Comparison of ENCODE assay signal across 8 mouse cellular contexts in genomic region chr5:115186371-115187073, GRCm38 (mm10). TPM values are rescaled to one million over a fixed set of nuclear protein-coding genes. Genes with fewer than 3 reads are reported as not detected.
DNase-seq lines count a peak whose midpoint lies in the region; ATAC-seq and TF ChIP-seq lines count a peak whose summit lies in the region.

No protein-coding gene starts in this region.

- dilution Hi-C loops in CH12.LX (cut with MboI; ENCODE audit: extremely low pct_ligation_motif_present, extremely low pct_unique_long_range_greater_than_20kb, low sequenced_read_pairs): no loop called here

- no peaks in the 10 kb centered on the region for H3K36me3 ChIP-seq in heart, embryonic 12.5 days
- H3K36me3 ChIP-seq in CH12.LX (replicated peaks in 1 of 2; ENCODE audit: control insufficient read depth in 1 of 2, insufficient read depth in 1 of 2, low read length in 1 of 2): no peaks in the 10 kb centered on the region
- H3K36me3 ChIP-seq in embryonic facial prominence, embryonic 11.5 days (replicated peaks; ENCODE audit: control insufficient read depth, insufficient read depth, low read depth, low read length): no peaks in the 10 kb centered on the region
- H3K36me3 ChIP-seq in intestine, embryonic 14.5 days (ENCODE audit: control insufficient read depth, insufficient read depth, low read length): no peaks in the 10 kb centered on the region
- H3K36me3 ChIP-seq in neural tube, embryonic 12.5 days: no peaks in the 10 kb centered on the region

- no peak; the same call in 1 of the 2 replicates for TF ChIP-seq EP300 in CH12.LX (IDR thresholded peaks at IDR 0.05; ENCODE audit: low read length)

- in situ Hi-C loops in CH12.LX (cut with MboI; ENCODE audit: low pct_ligation_motif_present, low pct_unique_long_range_greater_than_20kb, low sequenced_read_pairs): no loop called here

- peaks cover 57% of the 10 kb centered on the region for H3K4me1 ChIP-seq in heart, embryonic 12.5 days (replicated peaks)
- peaks cover 10 to 31% of the 10 kb centered on the region in 2 experiments for H3K4me1 ChIP-seq in CH12.LX (ENCODE audit: control insufficient read depth in 1 of 2, insufficient read depth in 2 of 2)
- no peaks in the 10 kb centered on the region for H3K4me1 ChIP-seq in embryonic facial prominence, embryonic 11.5 days (ENCODE audit: control insufficient read depth, insufficient read depth, low read length)
- H3K4me1 ChIP-seq in intestine, embryonic 14.5 days (replicated peaks; ENCODE audit: control insufficient read depth, insufficient read depth, low read length): peaks cover 19% of the 10 kb centered on the region
- H3K4me1 ChIP-seq in neural tube, embryonic 12.5 days: peaks cover 43% of the 10 kb centered on the region

- H3K9me3 ChIP-seq in heart, embryonic 12.5 days (replicated peaks): no peaks in the 10 kb centered on the region
- peaks cover 3% of the 10 kb centered on the region for H3K9me3 ChIP-seq in CH12.LX (replicated peaks; ENCODE audit: low read length)
- H3K9me3 ChIP-seq in embryonic facial prominence, embryonic 11.5 days (replicated peaks; ENCODE audit: control insufficient read depth, low read length): no peaks in the 10 kb centered on the region
- no peaks in the 10 kb centered on the region for H3K9me3 ChIP-seq in intestine, embryonic 14.5 days (ENCODE audit: control insufficient read depth, low read length)
- no peaks in the 10 kb centered on the region for H3K9me3 ChIP-seq in neural tube, embryonic 12.5 days

- ATAC-seq in heart, embryonic 12.5 days (ENCODE audit: insufficient number of reproducible peaks, low FRiP score): no peak
- no peak for ATAC-seq in embryonic facial prominence, embryonic 11.5 days (replicated peaks; ENCODE audit: insufficient number of reproducible peaks, low FRiP score, low TSS enrichment, low read depth)
- ATAC-seq in intestine, embryonic 14.5 days (replicated peaks; ENCODE audit: low FRiP score, low TSS enrichment, low read depth): no peak
- ATAC-seq in neural tube, embryonic 12.5 days (ENCODE audit: low FRiP score, low read depth): peak; percentile 67
- ATAC-seq in megakaryocyte progenitor cell, adult 5-6 weeks (replicated peaks; ENCODE audit: poor library complexity): no peak

- peak overlapping the region; percentile 55 for H3K4me2 ChIP-seq in heart, embryonic 12.5 days
- peak overlapping the region; percentile 80 for H3K4me2 ChIP-seq in CH12.LX (ENCODE audit: insufficient read depth, low read depth, poor library complexity, severe bottlenecking)
- peak overlapping the region; percentile 3; the same call in 1 of the 2 replicates for H3K4me2 ChIP-seq in embryonic facial prominence, embryonic 11.5 days (ENCODE audit: low read depth, low read length)
- H3K4me2 ChIP-seq in intestine, embryonic 14.5 days (ENCODE audit: low read length): peak overlapping the region; percentile 31; the same call in 1 of the 2 replicates
- H3K4me2 ChIP-seq in neural tube, embryonic 12.5 days (replicated peaks): peak overlapping the region; percentile 41

- WGBS in heart, embryonic 12.5 days: 37% methylated on average over 17 of the region's 17 CpGs
- 43% methylated on average over 17 of the region's 17 CpGs for WGBS in embryonic facial prominence, embryonic 11.5 days
- WGBS in intestine, embryonic 14.5 days: 42% methylated on average over 17 of the region's 17 CpGs
- 39% methylated on average over 17 of the region's 17 CpGs for WGBS in neural tube, embryonic 12.5 days

- H3K79me2 ChIP-seq in CH12.LX (replicated peaks; ENCODE audit: control insufficient read depth, extremely low read depth, insufficient read depth, poor library complexity, severe bottlenecking): no peaks in the 10 kb centered on the region

- peak overlapping the region; percentile 11; the same call in 1 of the 2 replicates for H3K4me3 ChIP-seq in heart, embryonic 12.5 days
- H3K4me3 ChIP-seq in CH12.LX (replicated peaks in 1 of 3; ENCODE audit: low read depth in 2 of 3, low read length in 2 of 3, poor library complexity in 1 of 3): peak overlapping the region in 2 of 3 experiments; percentile 44 to 50
- no peak overlapping the region for H3K4me3 ChIP-seq in embryonic facial prominence, embryonic 11.5 days (ENCODE audit: low read depth, low read length)
- no peak overlapping the region for H3K4me3 ChIP-seq in intestine, embryonic 14.5 days (ENCODE audit: low read depth, low read length)
- no peak overlapping the region for H3K4me3 ChIP-seq in neural tube, embryonic 12.5 days

- no peak for TF ChIP-seq CTCF in CH12.LX (conservative IDR thresholded peaks at IDR 0.05 in 1 of 2, IDR thresholded peaks at IDR 0.05 in 1 of 2; ENCODE audit: low read depth in 2 of 2, low read length in 2 of 2)

- DNase-seq in heart, postnatal 25 days (ENCODE audit: low spot score): no peak
- DNase-seq in CH12.LX (ENCODE audit: extremely low read depth): peak; percentile 60
- no peak for DNase-seq in embryonic facial prominence, embryonic 11.5 days (ENCODE audit: low spot score)
- no peak for DNase-seq in intestine, embryonic 14.5 days (ENCODE audit: low spot score)
- DNase-seq in frontal cortex, postnatal 14 days (ENCODE audit: low spot score in 2 of 2): no peak

- 0 out of 2 replicates have a peak overlapping the region, but pooled peaks have one; percentile 22 for H3K9ac ChIP-seq in heart, embryonic 12.5 days
- peak overlapping the region; percentile 62 for H3K9ac ChIP-seq in CH12.LX (ENCODE audit: insufficient read depth, low read depth)
- no peak overlapping the region; the same call in 1 of the 2 replicates for H3K9ac ChIP-seq in embryonic facial prominence, embryonic 11.5 days (replicated peaks; ENCODE audit: low read length)
- H3K9ac ChIP-seq in intestine, embryonic 14.5 days (ENCODE audit: low read length): no peak overlapping the region
- 0 out of 2 replicates have a peak overlapping the region, but pooled peaks have one; percentile 26 for H3K9ac ChIP-seq in neural tube, embryonic 12.5 days

- intact Hi-C loops in heart, postnatal 25 days (cut with DNase I): loop anchor here (1.0 to 5.0 kb wide), 3 partner anchors 49 to 209 kb away; partner anchors contain the start of genes Cox6a1 and Pop5

- TF ChIP-seq RAD21 in CH12.LX (IDR thresholded peaks at IDR 0.05; ENCODE audit: low read depth, low read length): no peak

- TF ChIP-seq POLR2A in CH12.LX (IDR thresholded peaks at IDR 0.05; ENCODE audit: low read depth, low read length): no peak

- H3K27ac ChIP-seq in heart, embryonic 12.5 days (ENCODE audit: poor library complexity, severe bottlenecking): no peak overlapping the region
- H3K27ac ChIP-seq in CH12.LX (ENCODE audit: insufficient read depth, low read depth): 0 out of 2 replicates have a peak overlapping the region, but pooled peaks have one; percentile 23
- H3K27ac ChIP-seq in embryonic facial prominence, embryonic 11.5 days (replicated peaks; ENCODE audit: low read depth, low read length): no peak overlapping the region
- H3K27ac ChIP-seq in intestine, embryonic 14.5 days (ENCODE audit: low read depth): no peak overlapping the region
- peak overlapping the region; percentile 38; the same call in 1 of the 2 replicates for H3K27ac ChIP-seq in neural tube, embryonic 12.5 days

- peaks cover 45% of the 10 kb centered on the region for H3K27me3 ChIP-seq in heart, embryonic 12.5 days (replicated peaks)
- peaks cover 35% of the 10 kb centered on the region for H3K27me3 ChIP-seq in CH12.LX (replicated peaks)
- peaks cover 14% of the 10 kb centered on the region for H3K27me3 ChIP-seq in embryonic facial prominence, embryonic 11.5 days (ENCODE audit: control insufficient read depth, insufficient read depth, low read length)
- H3K27me3 ChIP-seq in intestine, embryonic 14.5 days (replicated peaks; ENCODE audit: control insufficient read depth, insufficient read depth, low read length): peaks cover 23% of the 10 kb centered on the region
- peaks cover 17% of the 10 kb centered on the region for H3K27me3 ChIP-seq in neural tube, embryonic 12.5 days (replicated peaks)

RNA-seq across cellular contexts. Expression of gene Cabp1, which starts 7.7 kb away (rescaled TPM):
- polyA plus RNA-seq in heart, embryonic 12.5 days (2016; fragmentation: Nextera tagmentation; extraction: Ambion mirVana): 0.34 and 0.54 TPM in 2 replicates
- 1 to 10 TPM; 2.7 to 3.0 TPM for total RNA-seq in heart, postnatal 25 days (2021)
- total RNA-seq in CH12.LX (2012; rRNA removed) (0.71 and 1.7 TPM in 2 replicates), CH12.LX (2014; rRNA removed) (0.38 and 0.59 TPM in 2 replicates)
- 1.7 and 1.8 TPM in 2 replicates for polyA plus RNA-seq in CH12.LX (2012; ENCODE audit: insufficient read length, low read depth)
- polyA plus RNA-seq in embryonic facial prominence, embryonic 11.5 days (2014; fragmentation: Nextera tagmentation; extraction: Ambion mirVana): 2.4 and 2.7 TPM in 2 replicates
- polyA plus RNA-seq in intestine, embryonic 14.5 days (2014; fragmentation: Nextera tagmentation; extraction: Ambion mirVana): 1.2 and 1.3 TPM in 2 replicates
- 24.0 and 24.6 TPM in 2 replicates for polyA plus RNA-seq in neural tube, embryonic 12.5 days (2016; fragmentation: Nextera tagmentation; extraction: Ambion mirVana)
- not detected in 2 replicates for total RNA-seq in megakaryocyte progenitor cell, adult 5-6 weeks (2015)
- total RNA-seq in megakaryocyte progenitor cell, adult 5-6 weeks (2017): not detected in 2 replicates

RNA-seq across cellular contexts. Expression of gene Mlec, which starts 28.5 kb away (rescaled TPM):
- 103 and 105 TPM in 2 replicates for polyA plus RNA-seq in heart, embryonic 12.5 days (2016; fragmentation: Nextera tagmentation; extraction: Ambion mirVana)
- total RNA-seq in heart, postnatal 25 days (2021): 10 to 100 TPM; 74.6 to 75.8 TPM
- total RNA-seq in CH12.LX (2012; rRNA removed) (128 and 144 TPM in 2 replicates), CH12.LX (2014; rRNA removed) (91.6 and 101 TPM in 2 replicates)
- polyA plus RNA-seq in CH12.LX (2012; ENCODE audit: insufficient read length, low read depth): 143 and 164 TPM in 2 replicates
- polyA plus RNA-seq in embryonic facial prominence, embryonic 11.5 days (2014; fragmentation: Nextera tagmentation; extraction: Ambion mirVana): 36.6 and 37.5 TPM in 2 replicates
- polyA plus RNA-seq in intestine, embryonic 14.5 days (2014; fragmentation: Nextera tagmentation; extraction: Ambion mirVana): 70.5 and 71.6 TPM in 2 replicates
- polyA plus RNA-seq in neural tube, embryonic 12.5 days (2016; fragmentation: Nextera tagmentation; extraction: Ambion mirVana): 57.7 and 64.4 TPM in 2 replicates
- total RNA-seq in megakaryocyte progenitor cell, adult 5-6 weeks (2015): 242 and 279 TPM in 2 replicates
- 276 and 305 TPM in 2 replicates for total RNA-seq in megakaryocyte progenitor cell, adult 5-6 weeks (2017)

RNA-seq across cellular contexts. Expression of gene Pop5, which starts 49.1 kb away (rescaled TPM):
- 63.2 and 68.6 TPM in 2 replicates for polyA plus RNA-seq in heart, embryonic 12.5 days (2016; fragmentation: Nextera tagmentation; extraction: Ambion mirVana)
- 10 to 100 TPM; 31.6 to 37.8 TPM for total RNA-seq in heart, postnatal 25 days (2021)
- total RNA-seq in CH12.LX (2012; rRNA removed) (236 and 301 TPM in 2 replicates), CH12.LX (2014; rRNA removed) (156 and 161 TPM in 2 replicates)
- polyA plus RNA-seq in CH12.LX (2012; ENCODE audit: insufficient read length, low read depth): 127 and 163 TPM in 2 replicates
- polyA plus RNA-seq in embryonic facial prominence, embryonic 11.5 days (2014; fragmentation: Nextera tagmentation; extraction: Ambion mirVana): 101 and 108 TPM in 2 replicates
- 134 and 140 TPM in 2 replicates for polyA plus RNA-seq in intestine, embryonic 14.5 days (2014; fragmentation: Nextera tagmentation; extraction: Ambion mirVana)
- 110 and 113 TPM in 2 replicates for polyA plus RNA-seq in neural tube, embryonic 12.5 days (2016; fragmentation: Nextera tagmentation; extraction: Ambion mirVana)
- 67.7 and 81.9 TPM in 2 replicates for total RNA-seq in megakaryocyte progenitor cell, adult 5-6 weeks (2015)
- 76.4 and 82.8 TPM in 2 replicates for total RNA-seq in megakaryocyte progenitor cell, adult 5-6 weeks (2017)

RNA-seq across cellular contexts. Expression of gene Unc119b, which starts 51.7 kb away (rescaled TPM):
- 22.8 and 23.2 TPM in 2 replicates for polyA plus RNA-seq in heart, embryonic 12.5 days (2016; fragmentation: Nextera tagmentation; extraction: Ambion mirVana)
- 10 to 100 TPM; 18.9 to 21.9 TPM for total RNA-seq in heart, postnatal 25 days (2021)
- total RNA-seq in CH12.LX (2012; rRNA removed) (21.7 and 22.6 TPM in 2 replicates), CH12.LX (2014; rRNA removed) (11.9 and 13.3 TPM in 2 replicates)
- 17.7 and 18.4 TPM in 2 replicates for polyA plus RNA-seq in CH12.LX (2012; ENCODE audit: insufficient read length, low read depth)
- polyA plus RNA-seq in embryonic facial prominence, embryonic 11.5 days (2014; fragmentation: Nextera tagmentation; extraction: Ambion mirVana): 49.6 and 53.0 TPM in 2 replicates
- 30.6 and 31.0 TPM in 2 replicates for polyA plus RNA-seq in intestine, embryonic 14.5 days (2014; fragmentation: Nextera tagmentation; extraction: Ambion mirVana)
- 60.4 and 61.2 TPM in 2 replicates for polyA plus RNA-seq in neural tube, embryonic 12.5 days (2016; fragmentation: Nextera tagmentation; extraction: Ambion mirVana)
- 4.1 and 7.2 TPM in 2 replicates for total RNA-seq in megakaryocyte progenitor cell, adult 5-6 weeks (2015)
- total RNA-seq in megakaryocyte progenitor cell, adult 5-6 weeks (2017): 9.6 and 11.2 TPM in 2 replicates

Comparison
In these comparisons a context has a peak if more than half of its experiments do, and no peak if none do; other contexts are left out.
1. H3K27ac ChIP-seq: peak in CH12.LX (single experiment) and neural tube, embryonic 12.5 days (single experiment); none in heart, embryonic 12.5 days (single experiment), embryonic facial prominence, embryonic 11.5 days (single experiment) and intestine, embryonic 14.5 days (single experiment).
2. H3K4me2 ChIP-seq: peak in every context shown above with its lines; median percentile 80 in CH12.LX; 55 in heart, embryonic 12.5 days; 41 in neural tube, embryonic 12.5 days; 31 in intestine, embryonic 14.5 days; 3 in embryonic facial prominence, embryonic 11.5 days.
3. H3K4me3 ChIP-seq: peak in heart, embryonic 12.5 days (single experiment) and CH12.LX (2 of 3); none in embryonic facial prominence, embryonic 11.5 days (single experiment), intestine, embryonic 14.5 days (single experiment) and neural tube, embryonic 12.5 days (single experiment).
4. H3K9ac ChIP-seq: peak in heart, embryonic 12.5 days (single experiment), CH12.LX (single experiment) and neural tube, embryonic 12.5 days (single experiment); none in embryonic facial prominence, embryonic 11.5 days (single experiment) and intestine, embryonic 14.5 days (single experiment).